Mouse (Mus musculus) neural tube, embryonic 13.5 days (tissue): ENCODE data around the gene Sorbs2. TPM values are rescaled to one million over a fixed set of nuclear protein-coding genes. Genes with fewer than 3 reads are reported as not detected.

Source experiments
- ATAC-seq: fragments of 200-750 bp; cut with Nextera tagmentation; 2 replicates; pipeline ENCODE4 v1.8.0; 2017; ENCODE audit warnings: low read depth, mild to moderate bottlenecking, moderate TSS enrichment, moderate library complexity
- H3K27ac ChIP-seq: fragments of 300-500 bp; sonication (generic); replicated peaks from 2 replicates; pipeline ENCODE4 v1.5.1; 2015; ENCODE audit warnings: moderate library complexity, mild to moderate bottlenecking, inconsistent platforms
- H3K27me3 ChIP-seq: fragments of 300-500 bp; sonication (generic); 2 replicates; pipeline ENCODE4 v1.6.1; 2015; ENCODE audit warnings: mild to moderate bottlenecking, inconsistent platforms
- H3K36me3 ChIP-seq: fragments of 300-500 bp; sonication (generic); 2 replicates; pipeline ENCODE4 v1.6.1; 2015; ENCODE audit warnings: mild to moderate bottlenecking, inconsistent platforms
- H3K4me1 ChIP-seq: fragments of 300-500 bp; sonication (generic); replicated peaks from 2 replicates; pipeline ENCODE4 v1.6.1; 2015; ENCODE audit warnings: inconsistent platforms
- H3K4me2 ChIP-seq: fragments of 300-500 bp; sonication (generic); 2 replicates; pipeline ENCODE4 v1.6.1; 2015; ENCODE audit warnings: inconsistent platforms, mild to moderate bottlenecking, moderate library complexity
- H3K4me3 ChIP-seq: fragments of 300-500 bp; sonication (generic); 2 replicates; pipeline ENCODE4 v1.5.1; 2015; ENCODE audit warnings: mild to moderate bottlenecking, inconsistent platforms
- H3K9ac ChIP-seq: fragments of 300-500 bp; sonication (generic); 2 replicates; pipeline ENCODE4 v1.6.1; 2015; ENCODE audit warnings: moderate library complexity, mild to moderate bottlenecking, inconsistent platforms
- H3K9me3 ChIP-seq: fragments of 300-500 bp; sonication (generic); 2 replicates; pipeline ENCODE4 v1.6.1; 2016; ENCODE audit warnings: inconsistent platforms
- WGBS: fragments of 180-500 bp; shearing (Covaris S2); methylation state at CpG from one replicate; pipeline ENCODE4 v1.1.7; 2015; 5-methylcytosine and 5-hydroxymethylcytosine counted together
- polyA plus RNA-seq: library from polyadenylated mRNA; unstranded; fragments of >200 nt; fragmentation: Nextera tagmentation; extraction: Ambion mirVana; gene quantifications from 2 replicates; pipeline ENCODE4 v1.2.1, GENCODE M21; 2015

Sorbs2 gene
- polyA plus RNA-seq, 1 experiment from 2014 or later: 50.5 TPM

- 56% methylated on average over 3 of the region's 3 CpGs for WGBS
- H3K27me3 ChIP-seq: no peaks in the 10 kb centered on the region
- H3K9me3 ChIP-seq: no peaks in the 10 kb centered on the region
- H3K9ac ChIP-seq: no peak overlapping the region
- no peak for ATAC-seq
- H3K27ac ChIP-seq: no peak overlapping the region
- no peak overlapping the region for H3K4me2 ChIP-seq
- no peak overlapping the region for H3K4me3 ChIP-seq
- H3K36me3 ChIP-seq: no peaks in the 10 kb centered on the region
- H3K4me1 ChIP-seq: peaks cover 4% of the 10 kb centered on the region; the same call in 1 of the 2 replicates
Observed at GRCm38 (mm10) chr8:45580544-45580866, 72.9 kb downstream of the Sorbs2 start.

DNA sequence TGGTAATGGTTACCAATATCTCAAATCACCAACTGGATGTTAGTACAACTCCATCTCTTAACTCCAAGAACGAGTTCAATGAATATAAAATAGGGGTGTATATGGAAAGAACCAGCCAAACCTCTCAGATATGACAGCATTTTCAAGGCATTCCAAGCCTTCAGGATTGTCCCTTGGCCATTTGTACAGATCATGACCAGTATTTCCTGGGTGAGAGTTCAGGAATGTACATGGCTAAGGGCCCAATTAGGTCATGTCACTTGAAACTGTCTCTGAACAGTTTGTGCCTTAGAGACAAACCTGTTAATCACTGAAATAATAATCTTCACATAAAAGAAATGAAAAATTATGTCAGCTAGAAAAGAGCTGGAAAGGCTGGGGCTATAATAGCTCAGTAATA lies 76.3 kb downstream of the Sorbs2 start:
- Histone ChIP-seq H3K4me3 (no peak overlapping the region), H3K9ac (no peak overlapping the region), H3K36me3 (no peaks in the 10 kb centered on the region), H3K27ac (no peak overlapping the region), H3K4me2 (no peak overlapping the region), H3K27me3 (no peaks in the 10 kb centered on the region), H3K4me1 (peaks cover 13% of the 10 kb centered on the region; the same call in 1 of the 2 replicates), H3K9me3 (no peaks in the 10 kb centered on the region)
- 81% methylated on average over 1 of the region's 1 CpGs for WGBS
- no peak for ATAC-seq

GRCm38 (mm10) chr8:45584390-45585052 lies 76.9 kb downstream of the Sorbs2 start:
- H3K4me2 ChIP-seq: no peak overlapping the region
- H3K27ac ChIP-seq: no peak overlapping the region
- no peak overlapping the region for H3K4me3 ChIP-seq
- no peak overlapping the region for H3K9ac ChIP-seq
- H3K9me3 ChIP-seq: no peaks in the 10 kb centered on the region
- WGBS: 93% methylated on average over 9 of the region's 9 CpGs
- H3K4me1 ChIP-seq: peaks cover 13% of the 10 kb centered on the region; the same call in 1 of the 2 replicates
- no peaks in the 10 kb centered on the region for H3K27me3 ChIP-seq
- ATAC-seq: no peak
- no peaks in the 10 kb centered on the region for H3K36me3 ChIP-seq

DNA sequence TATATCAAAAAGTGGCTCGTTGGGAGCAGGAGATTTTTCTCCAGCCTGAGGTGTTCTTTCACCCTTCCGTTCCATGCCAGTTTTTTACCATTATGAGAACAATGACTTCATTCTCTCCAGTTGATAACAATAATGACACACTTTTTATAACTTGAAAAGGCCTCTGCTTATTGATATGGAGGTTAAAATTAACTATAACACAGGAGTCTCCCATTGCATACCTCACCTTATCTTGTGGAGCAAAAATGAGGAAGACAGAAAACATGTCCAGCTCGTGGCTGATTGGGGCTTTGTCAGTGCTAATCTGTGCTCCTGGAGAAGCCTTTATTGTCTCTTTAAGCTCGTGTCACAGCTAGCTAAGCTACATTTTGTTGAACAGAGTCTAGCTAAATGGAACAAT lies 77.6 kb downstream of the Sorbs2 start:
- peaks cover 13% of the 10 kb centered on the region; the same call in 1 of the 2 replicates for H3K4me1 ChIP-seq
- no peak overlapping the region for H3K4me3 ChIP-seq
- H3K4me2 ChIP-seq: no peak overlapping the region
- no peak overlapping the region for H3K27ac ChIP-seq
- H3K36me3 ChIP-seq: no peaks in the 10 kb centered on the region
- no peak overlapping the region for H3K9ac ChIP-seq
- no peaks in the 10 kb centered on the region for H3K27me3 ChIP-seq
- no peaks in the 10 kb centered on the region for H3K9me3 ChIP-seq
- ATAC-seq: no peak
- WGBS: 66% methylated on average over 4 of the region's 4 CpGs

DNA sequence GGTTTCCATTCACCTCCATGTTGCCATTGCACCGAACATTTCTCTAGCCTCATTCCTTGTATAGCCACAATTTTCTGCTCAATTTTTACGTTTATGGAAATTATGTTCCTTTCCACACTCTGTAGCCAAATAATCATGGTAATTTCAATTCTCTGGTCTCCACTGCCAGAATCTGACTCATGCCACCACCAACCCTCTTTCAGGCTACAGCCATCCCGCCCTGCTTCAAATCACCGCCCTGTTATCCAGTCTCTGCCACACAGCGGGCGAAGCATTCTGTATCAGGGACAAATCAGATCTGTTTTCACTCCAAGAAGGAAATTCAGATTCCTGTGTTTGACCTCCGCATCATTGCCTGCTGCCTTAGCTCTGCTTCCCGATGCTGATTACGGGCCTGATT lies 79.4 kb downstream of the Sorbs2 start:
- H3K9me3 ChIP-seq: no peaks in the 10 kb centered on the region
- H3K9ac ChIP-seq: no peak overlapping the region
- no peaks in the 10 kb centered on the region for H3K27me3 ChIP-seq
- no peak overlapping the region for H3K4me3 ChIP-seq
- no peaks in the 10 kb centered on the region for H3K36me3 ChIP-seq
- H3K4me2 ChIP-seq: no peak overlapping the region
- no peak overlapping the region for H3K27ac ChIP-seq
- H3K4me1 ChIP-seq: peaks cover 19% of the 10 kb centered on the region
- 95% methylated on average over 9 of the region's 9 CpGs for WGBS
- no peak for ATAC-seq

GRCm38 (mm10) chr8:45591888-45592287 lies 84.3 kb downstream of the Sorbs2 start:
- H3K4me3 ChIP-seq: no peak overlapping the region
- no peaks in the 10 kb centered on the region for H3K36me3 ChIP-seq
- no peaks in the 10 kb centered on the region for H3K9me3 ChIP-seq
- no peak overlapping the region for H3K4me2 ChIP-seq
- no peak overlapping the region for H3K9ac ChIP-seq
- no peaks in the 10 kb centered on the region for H3K27me3 ChIP-seq
- no peak overlapping the region for H3K27ac ChIP-seq
- peaks cover 9% of the 10 kb centered on the region for H3K4me1 ChIP-seq
- ATAC-seq: no peak
- WGBS: 62% methylated on average over 4 of the region's 4 CpGs

DNA sequence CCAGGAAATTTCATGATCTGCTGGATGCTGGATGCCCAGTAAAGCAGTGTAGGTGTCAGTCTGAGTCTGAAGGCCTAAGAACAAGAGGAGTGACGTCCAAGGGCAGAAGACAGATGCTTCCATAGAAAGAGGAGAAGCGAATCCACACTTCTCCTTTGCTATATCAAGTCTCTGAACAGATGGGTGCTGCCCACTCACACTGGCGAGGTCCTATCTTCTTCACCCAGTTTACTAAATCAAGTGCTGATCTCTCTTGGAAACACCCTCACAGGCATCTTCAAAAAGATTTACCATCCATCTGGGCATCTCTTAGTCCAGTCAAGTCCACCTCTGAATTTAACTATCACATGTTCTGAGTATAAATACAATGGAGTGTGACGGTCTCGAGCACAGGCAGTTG lies 86.1 kb downstream of the Sorbs2 start:
- no peak overlapping the region for H3K4me3 ChIP-seq
- no peaks in the 10 kb centered on the region for H3K27me3 ChIP-seq
- ATAC-seq: no peak
- H3K9ac ChIP-seq: no peak overlapping the region
- no peak overlapping the region for H3K4me2 ChIP-seq
- no peaks in the 10 kb centered on the region for H3K9me3 ChIP-seq
- no peaks in the 10 kb centered on the region for H3K36me3 ChIP-seq
- 82% methylated on average over 5 of the region's 5 CpGs for WGBS
- H3K4me1 ChIP-seq: peaks cover 9% of the 10 kb centered on the region
- no peak overlapping the region for H3K27ac ChIP-seq

- Histone ChIP-seq H3K9me3 (no peaks in the 10 kb centered on the region), H3K27me3 (no peaks in the 10 kb centered on the region), H3K27ac (no peak overlapping the region), H3K4me3 (no peak overlapping the region), H3K4me2 (no peak overlapping the region), H3K36me3 (no peaks in the 10 kb centered on the region), H3K4me1 (peaks cover 10% of the 10 kb centered on the region), H3K9ac (no peak overlapping the region)
- WGBS: 81% methylated on average over 1 of the region's 1 CpGs
- ATAC-seq: no peak
Observed at GRCm38 (mm10) chr8:45595983-45596382, 88.4 kb downstream of the Sorbs2 start.

GRCm38 (mm10) chr8:45596591-45596990 lies 89.0 kb downstream of the Sorbs2 start:
- H3K27me3 ChIP-seq: no peaks in the 10 kb centered on the region
- no peaks in the 10 kb centered on the region for H3K9me3 ChIP-seq
- no peak overlapping the region for H3K4me2 ChIP-seq
- H3K4me1 ChIP-seq: peaks cover 12% of the 10 kb centered on the region
- ATAC-seq: no peak
- no peaks in the 10 kb centered on the region for H3K36me3 ChIP-seq
- H3K9ac ChIP-seq: no peak overlapping the region
- H3K27ac ChIP-seq: no peak overlapping the region
- H3K4me3 ChIP-seq: no peak overlapping the region
- 87% methylated on average over 2 of the region's 2 CpGs for WGBS

DNA sequence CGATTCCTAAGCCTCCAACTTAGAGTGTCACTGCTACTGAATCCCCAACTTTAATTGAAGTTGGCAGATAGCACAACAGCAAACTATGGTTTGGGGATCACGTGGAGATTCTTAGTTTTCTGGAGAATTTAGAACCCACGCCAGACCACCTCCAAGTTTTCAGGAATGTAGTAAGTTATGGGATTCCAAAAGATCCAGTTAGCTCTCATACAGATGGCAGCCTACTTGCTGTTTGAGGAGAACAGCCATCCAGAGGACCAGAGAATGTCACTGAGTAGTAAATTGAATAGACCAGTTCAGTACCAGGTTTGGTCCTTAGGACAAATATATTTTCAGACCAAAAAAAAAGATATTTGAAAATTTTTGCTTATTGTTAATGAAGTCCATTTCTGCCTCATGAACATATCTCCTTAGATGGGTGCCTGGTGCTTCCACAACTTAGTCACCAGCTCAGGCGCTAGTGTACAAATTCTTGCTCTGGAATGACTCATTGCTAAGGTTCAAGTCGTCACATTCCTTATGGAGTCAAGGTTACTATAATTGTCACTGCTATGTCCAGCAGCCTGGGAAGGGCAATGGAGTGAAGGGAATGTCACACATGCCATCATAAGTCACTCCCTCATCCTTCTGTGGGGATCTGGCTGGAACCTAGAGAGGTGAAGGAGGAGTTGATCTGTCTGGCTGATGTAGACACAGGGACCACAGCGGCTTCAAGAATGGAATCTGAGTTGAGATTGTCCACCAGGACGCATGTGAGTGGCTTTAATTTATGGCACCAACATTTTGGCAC lies 90.2 kb downstream of the Sorbs2 start:
- WGBS: 88% methylated on average over 7 of the region's 7 CpGs
- no peak overlapping the region for H3K27ac ChIP-seq
- no peak overlapping the region for H3K9ac ChIP-seq
- no peak for ATAC-seq
- no peaks in the 10 kb centered on the region for H3K9me3 ChIP-seq
- no peaks in the 10 kb centered on the region for H3K27me3 ChIP-seq
- no peaks in the 10 kb centered on the region for H3K36me3 ChIP-seq
- 0 out of 2 replicates have a peak, but pooled peaks cover 6% of the 10 kb centered on the region for H3K4me1 ChIP-seq
- H3K4me3 ChIP-seq: no peak overlapping the region
- no peak overlapping the region for H3K4me2 ChIP-seq

GRCm38 (mm10) chr8:45598883-45599282 lies 91.3 kb downstream of the Sorbs2 start:
- no peak for ATAC-seq
- H3K27me3 ChIP-seq: no peaks in the 10 kb centered on the region
- H3K9ac ChIP-seq: no peak overlapping the region
- H3K9me3 ChIP-seq: no peaks in the 10 kb centered on the region
- H3K4me1 ChIP-seq: 0 out of 2 replicates have a peak, but pooled peaks cover 6% of the 10 kb centered on the region
- WGBS: 38% methylated on average over 2 of the region's 2 CpGs
- H3K27ac ChIP-seq: no peak overlapping the region
- H3K4me3 ChIP-seq: no peak overlapping the region
- no peaks in the 10 kb centered on the region for H3K36me3 ChIP-seq
- no peak overlapping the region for H3K4me2 ChIP-seq

GRCm38 (mm10) chr8:45602019-45602418 lies 94.4 kb downstream of the Sorbs2 start:
- ATAC-seq: no peak
- Histone ChIP-seq H3K9ac (no peak overlapping the region), H3K4me1 (0 out of 2 replicates have a peak, but pooled peaks cover 6% of the 10 kb centered on the region), H3K4me2 (no peak overlapping the region), H3K27me3 (no peaks in the 10 kb centered on the region), H3K36me3 (no peaks in the 10 kb centered on the region), H3K9me3 (no peaks in the 10 kb centered on the region), H3K27ac (no peak overlapping the region), H3K4me3 (no peak overlapping the region)
- WGBS: 66% methylated on average over 4 of the region's 4 CpGs
